Mouse (Mus musculus) olfactory bulb, adult 2 months (tissue): ENCODE data around the gene Cnpy1.

Experiments used
- CTCF ChIP-seq: fragments of 200-500 bp; IDR thresholded peaks from 2 replicates; pipeline ENCODE4 v1.5.1; 2012; ENCODE audit warnings: low read depth, mild to moderate bottlenecking, low read length, moderate library complexity; ENCODE audit not compliant: insufficient read depth
- POLR2A ChIP-seq: fragments of 200-500 bp; IDR thresholded peaks from 2 replicates; pipeline ENCODE4 v1.6.1; 2012; ENCODE audit warnings: mild to moderate bottlenecking, low read depth, low read length, moderate library complexity; ENCODE audit not compliant: insufficient read depth

- TF ChIP-seq CTCF (no peak), POLR2A (no peak)
Measured at GRCm38 (mm10) chr5:28174086-28174485, 71.5 kb downstream of the Cnpy1 start.
